Mouse (Mus musculus) gastrocnemius, adult 8-10 months (tissue): ENCODE measurements around the gene Atrn. TPM values are rescaled to one million over a fixed set of nuclear protein-coding genes. Genes with fewer than 3 reads are reported as not detected.

ENCODE experiments used
- DNase-seq, 2 experiments: peaks; one replicate each; pipeline ENCODE4 v3.0.0; 2022; ENCODE audit warnings: low spot score in 2 of 2
- microRNA-seq: library from miRNA; unstranded; fragments of <30 nt; microRNA quantifications from one replicate; pipeline ENCODE4 v1.2.0, GENCODE M21; 2022
- total RNA-seq, 4 experiments: library from RNA; stranded (reverse); gene quantifications; 2 replicates each; pipeline ENCODE4 v1.2.4; 2022

Atrn gene
- total RNA-seq, 4 experiments from 2014 or later: 11.4 to 15.0 (median 12.0) TPM

GRCm38 (mm10) chr2:131072536-131072935 is 166.2 kb downstream of the Atrn start:
- DNase-seq: no peak

Small RNA genes within 50 kb of the gene (microRNA-seq; reads per million reads assigned to microRNA genes)
- gene Mir6973b: not detected

Other genes with a start within 250 kb of the Atrn start
- gene Ddrgk1, start 241.8 kb upstream of the Atrn start, total RNA-seq: 100 to 1,000 TPM; 120 to 153 (median 133) TPM
- gene Itpa, start 238.9 kb upstream of the Atrn start, total RNA-seq: 10 to 100 TPM; 12.0 to 14.5 (median 13.3) TPM
- gene Slc4a11, start 209.0 kb upstream of the Atrn start, total RNA-seq: under 1 TPM in 2 of 4 experiments, not detected in 2; 0.18 to 0.43 TPM
- gene 4930402H24Rik, start 89 bp upstream of the Atrn start, total RNA-seq: 1 to 10 TPM; 2.0 to 4.0 (median 2.9) TPM
- gene Gfra4, start 136.6 kb downstream of the Atrn start, total RNA-seq: 1 to 10 TPM in 3 of 4 experiments, under 1 TPM in 1; 0.92 to 1.7 (median 1.3) TPM
- 1 to 10 TPM in 3 of 4 experiments, under 1 TPM in 1; 0.82 to 1.8 (median 1.3) TPM for gene Adam33, start 157.3 kb downstream of the Atrn start, total RNA-seq
- under 1 TPM; 0.19 to 0.72 (median 0.47) TPM for gene Siglec1, start 180.3 kb downstream of the Atrn start, total RNA-seq
- gene Hspa12b, start 220.8 kb downstream of the Atrn start, total RNA-seq: 1 to 10 TPM; 6.8 to 9.2 (median 6.9) TPM
- gene Gm11037, start 227.0 kb downstream of the Atrn start, total RNA-seq: not detected